Mouse (Mus musculus) layer of hippocampus, adult 11-12 months (tissue): ENCODE results near the gene Lgals2.
"Not testable (repeated sequence)": the region's sequence is repeated elsewhere in the genome, so short reads cannot be mapped to it uniquely, and the experiment has no call there.

ENCODE experiments used
- DNase-seq: peaks from one replicate; pipeline ENCODE4 v3.0.0; 2022; ENCODE audit warnings: low spot score

Gene Lgals2

GRCm38 (mm10) chr15:78855303-78855965 is at the start of gene Lgals2:
Gene Lgals2 (minus strand): TSS chr15:78855529.
- no peak for DNase-seq

DNA sequence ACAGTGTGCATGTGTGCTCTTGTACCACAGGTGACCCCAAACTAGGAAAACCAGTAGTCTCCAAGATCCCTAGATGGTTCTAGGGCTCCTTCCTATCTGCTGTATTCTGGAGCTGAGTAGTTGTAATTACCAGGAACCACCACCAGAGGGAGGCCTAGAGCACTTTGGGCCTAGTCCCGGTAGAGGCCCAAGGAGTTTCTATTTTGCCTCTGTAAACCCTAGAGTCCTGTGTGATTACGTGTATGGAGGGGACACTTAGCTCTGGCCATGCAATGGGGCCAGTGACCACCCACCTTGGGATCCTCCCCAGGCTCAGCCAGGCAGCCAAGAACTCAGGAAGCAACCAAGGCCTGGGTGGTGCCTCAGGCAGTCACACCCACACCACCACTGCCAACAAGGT is 47.9 kb upstream of the Lgals2 start:
- peak; percentile 87 for DNase-seq

DNA sequence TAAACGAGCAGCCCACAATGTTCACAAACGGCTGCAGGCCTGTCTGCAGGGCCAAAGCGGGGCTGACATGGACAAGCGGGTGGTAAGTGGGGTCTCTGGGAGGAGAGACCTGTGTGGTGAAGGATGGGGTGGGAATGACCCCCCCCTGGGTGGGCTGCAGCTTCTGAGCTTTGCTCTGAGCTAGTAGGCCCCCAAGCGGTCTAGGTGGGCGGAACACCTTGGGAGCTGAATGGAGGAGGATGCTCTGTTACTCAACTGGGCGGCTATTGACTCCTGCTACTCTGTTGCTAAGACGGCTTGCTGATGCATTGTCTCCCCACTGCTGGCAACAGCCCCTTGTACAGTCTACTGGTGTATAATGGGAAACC is 46.1 kb upstream of the Lgals2 start:
- DNase-seq = no peak

DNA sequence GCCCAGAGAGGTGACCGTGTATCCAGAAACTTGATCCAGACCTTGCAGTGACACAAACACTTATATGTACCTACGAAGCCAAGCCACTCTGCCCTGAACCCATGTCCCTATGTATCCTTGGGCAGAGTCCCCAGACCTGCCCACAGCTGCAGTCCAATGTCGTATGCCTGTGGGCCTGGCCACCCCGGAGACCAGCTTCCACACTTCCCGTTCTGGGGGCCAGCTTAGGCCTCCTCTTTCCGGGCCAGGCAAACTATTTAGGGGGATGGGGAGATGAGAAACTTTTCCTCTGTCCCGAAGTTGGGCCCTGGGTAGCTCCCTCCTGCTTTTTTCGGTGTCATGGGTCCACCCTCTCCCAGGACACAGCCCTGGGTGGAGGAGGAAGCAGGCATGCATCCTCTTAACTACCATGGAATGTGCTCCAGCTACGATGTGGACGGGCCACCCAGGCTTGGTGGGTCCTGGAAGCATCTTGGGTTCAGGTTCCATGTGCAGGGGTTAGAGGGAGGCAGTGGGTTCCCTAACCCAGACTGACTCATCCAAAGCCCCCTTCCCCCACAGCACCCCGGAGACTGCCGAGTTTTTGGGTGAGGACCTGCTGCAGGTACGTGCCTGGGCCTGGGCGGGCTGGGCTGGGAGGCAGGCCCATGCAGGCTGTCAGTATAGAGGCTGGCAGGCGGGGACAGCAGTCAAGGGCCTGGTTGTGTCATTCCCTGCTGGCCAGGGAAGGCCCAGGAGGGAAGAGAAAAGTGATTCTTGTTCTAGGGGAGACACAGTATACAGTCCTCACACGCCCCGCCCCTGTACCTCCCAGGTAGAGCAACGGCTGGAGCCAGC is 45.5 kb upstream of the Lgals2 start:
- DNase-seq = no peak

DNA sequence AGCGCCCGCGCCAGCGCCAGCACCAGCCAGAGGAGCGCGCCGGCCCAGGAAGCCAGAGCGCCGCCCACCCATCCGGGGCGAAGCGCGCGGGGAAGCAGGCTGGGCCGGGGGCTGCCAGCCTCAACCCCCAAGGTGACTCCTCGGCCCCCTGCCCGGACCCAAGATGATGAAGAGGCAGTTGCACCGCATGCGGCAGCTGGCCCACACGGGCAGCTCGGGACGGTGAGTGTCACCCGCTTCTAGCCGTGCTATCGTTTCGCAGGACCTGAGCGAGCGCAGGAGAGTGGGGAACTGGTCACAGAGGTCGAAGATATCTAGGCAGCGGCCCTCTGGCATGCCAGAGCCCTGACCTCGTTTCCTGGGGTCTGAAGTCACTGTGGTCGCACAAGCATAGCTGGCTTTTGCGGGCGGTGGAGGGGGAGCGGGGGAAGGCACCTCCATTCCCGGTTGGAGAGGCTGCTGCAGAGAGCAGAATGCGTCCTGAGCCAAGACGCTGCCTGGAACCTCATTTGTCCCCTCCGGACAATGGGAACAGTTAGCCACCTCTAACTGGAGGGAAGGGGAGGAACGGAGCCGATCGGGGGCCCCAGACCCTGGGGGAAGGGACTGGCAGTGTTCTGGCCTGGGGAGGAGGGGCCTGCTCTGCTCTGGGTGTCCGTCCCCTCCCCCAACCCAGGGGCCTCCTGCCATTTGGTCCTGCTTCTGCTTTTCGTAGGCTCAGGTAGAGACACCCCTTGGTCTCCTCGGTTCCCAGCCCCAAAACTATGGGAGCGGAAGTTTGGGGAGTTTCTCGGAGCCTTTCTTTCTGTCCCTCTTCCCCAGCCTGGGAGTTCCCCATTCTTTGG is 44.6 kb upstream of the Lgals2 start, which contains the start of gene Sh3bp1:
TSS of gene Sh3bp1 (plus strand) at position 29 of the 845 bp plus-strand sequence.
- no peak for DNase-seq

GRCm38 (mm10) chr15:78899409-78899739 is 44.0 kb upstream of the Lgals2 start, which contains the start of gene Gm49510:
Gene Gm49510 (plus strand): TSS chr15:78899667.
- DNase-seq = no peak

GRCm38 (mm10) chr15:78898507-78899001 is 43.2 kb upstream of the Lgals2 start:
- no peak for DNase-seq

- no peak for DNase-seq
These were observed 42.2 kb upstream of the Lgals2 start for GRCm38 (mm10) chr15:78897488-78897887.

DNA sequence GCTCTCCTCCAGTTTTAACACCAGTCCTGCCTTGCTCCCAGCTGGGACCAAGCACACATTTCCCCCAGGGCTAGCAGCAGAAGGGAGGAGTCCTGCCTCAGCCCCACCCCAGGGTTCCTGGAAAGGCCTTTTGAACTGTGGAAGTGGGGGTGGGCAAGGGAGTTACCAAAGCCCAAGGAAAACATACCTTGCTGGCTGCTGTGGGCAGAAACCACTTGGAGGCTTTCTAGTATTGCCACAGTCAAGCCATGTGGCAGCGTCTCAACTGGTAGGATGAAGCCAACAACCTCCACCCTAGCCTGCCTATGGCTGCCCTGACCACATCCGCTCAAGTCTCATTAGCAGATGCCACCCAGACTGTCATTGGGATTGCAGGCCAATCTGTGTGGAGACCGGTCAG is 40.8 kb upstream of the Lgals2 start:
- DNase-seq = no peak

DNA sequence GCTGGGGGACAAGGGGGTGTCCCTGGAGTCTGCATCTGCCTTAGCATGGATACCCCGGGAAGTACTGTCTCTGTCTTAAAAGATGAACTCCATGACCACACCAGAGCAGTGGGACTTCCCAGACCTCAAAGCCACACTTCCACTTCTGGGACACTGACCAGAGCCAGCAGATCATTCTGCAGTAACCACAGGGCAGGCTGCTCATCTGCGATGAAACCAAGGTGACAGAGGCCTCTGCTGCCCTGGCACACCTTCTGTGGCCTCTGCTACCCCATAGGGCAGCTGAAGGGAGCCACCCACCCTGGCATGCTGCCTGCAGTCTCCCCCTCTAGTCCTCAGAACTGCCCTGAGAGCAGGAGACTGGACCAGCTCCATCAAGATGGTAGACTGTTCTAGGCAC is 40.4 kb upstream of the Lgals2 start:
- DNase-seq = no peak

- no peak for DNase-seq
These were observed 39.4 kb upstream of the Lgals2 start for GRCm38 (mm10) chr15:78894726-78895125.

DNA sequence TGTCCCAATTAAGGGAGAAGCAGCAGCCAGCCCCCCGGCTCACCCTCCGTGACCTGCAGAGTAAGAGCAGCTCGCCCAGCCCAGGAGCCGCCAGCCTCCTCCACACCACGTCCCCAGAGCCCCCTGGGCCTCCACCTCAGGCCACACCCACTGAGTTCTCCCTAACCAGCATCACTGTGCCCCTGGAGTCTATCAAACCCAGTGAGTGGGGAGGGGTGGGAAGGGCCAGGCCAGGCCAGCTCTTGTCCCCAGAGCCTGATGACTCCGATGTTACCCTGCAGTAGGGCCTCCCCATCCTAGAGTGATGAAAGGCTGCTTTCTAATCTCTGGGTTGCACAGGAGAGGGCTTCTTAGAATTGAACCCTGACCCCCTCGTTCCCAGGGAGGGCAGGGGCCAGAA is 37.1 kb upstream of the Lgals2 start:
- no peak for DNase-seq

GRCm38 (mm10) chr15:78889401-78889853 is 34.1 kb upstream of the Lgals2 start:
- no peak for DNase-seq

GRCm38 (mm10) chr15:78881828-78882227 is 26.5 kb upstream of the Lgals2 start:
- no peak for DNase-seq

- no peak for DNase-seq
These were observed 25.1 kb upstream of the Lgals2 start for GRCm38 (mm10) chr15:78880432-78880831.

- DNase-seq = not testable (repeated sequence)
These were observed 23.6 kb upstream of the Lgals2 start for GRCm38 (mm10) chr15:78878792-78879516.

DNA sequence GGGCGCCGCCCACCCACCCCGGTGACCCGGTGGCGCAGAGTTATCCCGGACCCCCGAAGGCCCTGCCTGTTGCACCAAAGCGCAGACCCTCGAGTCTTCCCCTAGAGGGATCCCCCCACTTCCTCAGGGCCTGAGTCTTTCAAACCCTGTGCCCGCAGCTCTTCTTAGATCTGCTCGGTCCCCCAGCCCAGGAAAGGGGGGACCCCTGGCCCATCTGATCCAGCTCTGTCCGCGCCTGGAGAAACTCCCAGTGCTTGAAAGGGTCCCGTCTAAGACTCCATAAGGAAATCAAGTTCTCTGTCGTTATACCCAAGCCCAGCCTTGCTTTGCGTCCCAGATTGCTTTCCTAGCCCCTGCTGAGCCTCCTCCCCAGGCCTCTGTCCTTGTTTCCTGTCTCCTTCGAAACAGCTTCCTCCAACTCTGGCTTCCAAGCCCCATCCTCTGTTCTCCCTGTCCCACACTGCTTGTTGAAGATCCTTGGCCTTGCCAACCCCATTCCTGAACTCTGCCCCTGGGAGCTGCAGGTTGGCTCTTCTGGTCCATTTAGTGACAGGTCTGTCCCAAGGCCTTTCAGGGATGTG is 22.6 kb upstream of the Lgals2 start:
- no peak for DNase-seq

DNA sequence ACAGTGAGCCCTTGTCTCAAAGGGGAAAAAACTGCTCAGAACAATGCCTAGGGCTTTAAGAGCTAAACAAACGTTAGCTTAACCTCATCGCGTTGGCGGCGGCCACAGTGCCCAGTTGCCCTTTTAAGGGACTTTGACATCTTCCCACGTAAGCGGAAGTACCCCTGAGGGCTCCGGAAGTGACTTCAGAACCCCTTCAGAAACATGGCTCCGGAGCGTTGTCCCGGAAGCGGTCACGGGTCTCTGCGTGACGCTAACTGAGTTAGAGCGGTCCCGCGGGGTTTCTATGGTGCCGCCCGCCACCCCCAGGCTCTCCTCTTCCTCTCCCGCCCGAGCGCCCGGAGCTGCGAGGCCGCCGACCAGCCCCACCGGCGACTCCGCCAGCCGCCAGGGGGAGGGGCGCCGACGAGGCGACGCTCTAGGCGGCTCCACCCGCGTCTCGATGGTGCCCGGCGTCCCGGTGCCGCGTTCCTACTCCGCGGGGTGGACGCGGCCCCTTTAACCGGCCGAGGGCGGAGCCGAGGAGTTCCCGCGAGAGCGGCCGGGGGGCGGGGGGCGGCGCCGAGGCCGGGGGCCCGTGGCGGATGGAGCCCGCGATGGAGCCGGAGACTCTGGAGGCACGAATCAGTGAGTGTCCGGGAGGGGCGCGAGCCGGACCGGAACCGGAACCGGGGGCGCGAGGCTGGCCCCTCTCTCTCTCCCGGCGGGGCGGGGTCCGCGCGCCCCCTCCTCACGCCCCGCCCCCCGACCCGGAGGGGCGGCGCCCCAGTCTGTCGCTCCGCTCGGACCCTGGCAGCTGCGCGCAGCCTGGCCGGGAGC is 21.9 kb upstream of the Lgals2 start, which contains the start of gene Gga1:
TSS of gene Gga1 (plus strand) at position 200 of the 819 bp plus-strand sequence.
- peak; percentile 97 for DNase-seq

- DNase-seq = peak; percentile 81
These were observed 20.9 kb upstream of the Lgals2 start for GRCm38 (mm10) chr15:78876258-78876696.

DNA sequence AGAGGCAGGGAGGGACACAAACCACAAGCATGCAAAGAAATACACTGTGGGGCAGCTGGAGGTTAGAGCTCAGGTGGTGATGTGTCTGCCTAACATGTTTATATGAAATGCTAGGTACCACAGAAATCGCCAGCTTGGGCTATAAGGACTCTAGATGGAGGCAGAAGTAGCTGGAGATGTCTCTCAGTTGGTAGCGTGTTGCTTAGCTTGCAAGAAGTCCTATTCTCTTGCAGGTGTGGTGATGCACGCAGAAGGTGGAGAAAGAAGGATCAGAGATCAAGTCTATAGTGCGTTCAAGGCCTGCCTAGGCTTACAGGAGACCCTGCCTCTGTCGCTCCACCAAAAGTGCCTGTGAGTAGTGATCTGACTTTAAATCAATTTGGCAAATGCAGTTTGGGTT is 20.2 kb upstream of the Lgals2 start:
- no peak for DNase-seq
